Mouse (Mus musculus): Measurements from ENCODE around the gene Prg4.

Gene Prg4

DNA sequence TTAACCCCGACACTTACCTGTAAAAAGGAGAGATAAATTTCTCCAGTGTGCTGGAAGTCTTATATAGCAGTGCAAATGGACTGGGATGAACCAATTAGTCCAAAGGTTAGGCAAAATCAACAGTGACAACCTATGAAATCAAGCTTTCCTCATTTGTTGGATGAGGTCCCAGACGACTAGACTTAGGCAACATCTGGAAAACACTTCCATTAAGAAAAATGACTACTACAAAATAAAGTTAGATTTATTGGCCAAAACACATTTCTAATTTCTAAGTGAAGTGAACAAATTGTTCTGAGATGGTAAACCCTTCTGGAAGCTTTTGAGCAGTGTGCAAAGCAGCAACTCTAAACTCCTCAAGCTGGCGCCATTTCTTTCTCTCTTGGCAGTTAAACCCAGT lies at the start of gene Prg4:
Gene Prg4 (minus strand): TSS at position 34 of the 400 bp plus-strand sequence.
- no peak for DNase-seq

DNA sequence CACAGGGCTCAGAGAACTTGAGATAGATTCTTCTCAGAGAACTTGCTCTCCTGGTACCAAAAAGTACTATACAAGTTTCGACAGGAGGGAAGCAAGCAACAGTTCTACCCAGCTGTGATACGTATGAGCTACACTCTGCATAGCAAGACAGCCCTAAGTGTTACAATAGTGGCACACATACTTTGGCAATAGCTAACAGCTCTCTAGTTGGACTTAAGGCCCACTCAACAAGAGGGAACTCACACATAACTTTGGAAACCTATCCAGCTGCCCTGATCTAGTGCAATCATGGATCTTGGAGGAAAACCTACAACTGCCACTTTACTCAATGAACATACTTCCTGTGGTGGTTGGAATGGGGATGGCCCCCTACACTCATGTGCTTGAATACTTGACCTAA lies 47.1 kb upstream of the Prg4 start:
- DNase-seq, result no peak

DNA sequence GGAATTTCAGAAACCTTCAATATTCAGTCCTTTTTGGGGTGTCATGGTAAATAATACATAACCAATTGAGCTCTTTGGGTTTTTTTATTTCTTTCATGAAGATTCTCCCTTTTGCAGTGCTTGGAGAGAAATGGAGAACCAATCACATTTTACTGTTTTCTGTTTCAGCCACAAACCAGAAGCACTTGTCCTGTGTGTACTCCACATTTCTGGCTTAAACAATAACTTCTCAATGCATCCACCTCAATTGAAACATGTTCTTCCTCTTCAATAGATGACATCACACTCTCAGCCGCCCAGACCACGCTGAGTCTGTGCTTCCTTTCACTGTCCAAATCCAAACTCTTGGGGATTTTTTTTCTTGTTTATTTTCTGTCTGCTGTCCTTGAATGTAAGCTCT lies 39.8 kb upstream of the Prg4 start:
- no peak for DNase-seq

DNA sequence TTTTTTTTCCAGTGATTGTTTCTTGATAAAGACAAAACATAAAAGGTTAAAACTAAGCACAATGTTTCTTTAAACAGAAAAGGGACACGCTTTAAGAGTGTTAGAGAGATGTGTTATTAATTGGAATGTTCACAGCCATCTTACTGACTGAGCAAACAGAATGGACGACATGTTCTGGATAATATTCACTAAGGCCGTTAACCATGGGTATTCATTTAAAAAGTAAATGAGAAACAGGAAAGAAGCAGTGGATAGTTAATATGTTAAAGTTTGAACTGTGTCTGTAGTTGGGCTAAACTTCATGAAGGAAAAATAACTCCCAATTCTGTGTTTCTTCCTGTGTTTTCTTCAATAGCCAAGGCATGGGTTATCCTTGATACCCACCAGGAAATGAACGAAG lies 37.4 kb upstream of the Prg4 start:
- DNase-seq, result no peak

DNA sequence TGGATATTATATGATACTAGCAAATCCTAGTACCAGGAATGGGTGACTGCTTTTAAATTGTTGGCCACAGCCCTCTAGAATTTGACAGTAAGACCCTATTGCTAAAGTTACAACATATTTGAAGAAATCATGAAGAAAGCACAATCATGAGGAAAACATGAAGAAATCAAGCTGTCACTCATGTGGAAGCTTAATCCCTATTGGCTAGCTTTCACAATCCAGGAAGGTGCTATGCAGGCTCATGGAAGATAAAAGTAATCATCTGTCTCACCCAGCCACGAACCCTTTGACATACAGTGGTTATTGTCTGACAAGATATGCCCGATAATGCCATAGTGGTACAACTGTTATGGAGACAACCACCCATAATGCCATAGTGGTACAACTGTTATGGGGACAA lies 32.2 kb upstream of the Prg4 start:
- no peak for DNase-seq

DNA sequence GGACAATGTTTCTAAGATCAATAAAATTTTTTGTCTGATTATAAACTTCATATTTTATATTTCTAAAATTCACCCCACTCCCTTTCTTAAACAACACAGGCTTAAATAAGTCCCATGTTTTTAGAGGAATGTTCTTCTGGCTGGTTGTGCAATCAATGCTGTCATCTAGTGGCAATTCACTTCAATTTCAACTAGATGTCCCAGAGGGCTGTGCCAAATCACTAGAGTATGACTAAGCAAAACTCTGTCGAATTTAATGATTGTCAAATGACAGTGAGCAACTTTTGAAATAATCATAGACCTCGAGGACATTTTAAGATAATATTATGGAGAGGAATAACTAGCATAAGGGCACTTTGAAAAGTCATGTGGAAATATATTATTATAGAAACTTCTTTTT lies 31.7 kb upstream of the Prg4 start:
- DNase-seq, result no peak

DNA sequence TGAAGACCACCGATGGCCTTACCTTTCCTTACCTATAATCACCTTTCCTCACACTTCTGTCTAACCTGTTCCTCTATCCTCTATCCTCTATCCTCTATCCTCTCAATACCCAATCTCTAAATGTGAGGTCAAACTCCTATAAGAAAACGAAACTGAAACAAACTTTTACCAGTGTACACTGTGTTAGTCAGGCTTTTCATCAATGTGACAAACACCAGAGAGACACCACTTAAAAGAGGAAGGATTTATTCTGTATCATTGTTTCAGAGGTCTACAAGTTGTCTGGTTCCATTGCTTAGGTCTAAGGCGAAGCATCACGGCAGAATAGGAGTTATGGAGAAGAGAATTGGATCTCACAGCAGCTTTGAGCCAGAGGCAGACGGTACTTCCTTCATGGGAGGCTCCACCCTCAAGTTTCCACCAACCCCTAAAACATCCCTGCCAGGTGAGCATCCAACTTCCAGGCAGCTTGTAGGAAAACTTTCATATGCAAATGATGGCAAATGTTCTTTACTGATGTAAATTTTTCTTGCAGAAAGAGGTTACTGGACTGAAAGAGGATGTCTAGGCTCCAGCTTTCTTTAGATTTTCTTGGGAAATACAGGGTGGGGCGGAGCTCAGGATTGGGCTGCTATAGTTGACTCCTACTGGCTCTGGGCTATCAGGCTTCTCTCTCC lies 30.8 kb upstream of the Prg4 start:
- no peak for DNase-seq

- no peak for DNase-seq
Measured at GRCm38 (mm10) chr1:150489148-150489547, 23.2 kb upstream of the Prg4 start.

- no peak for DNase-seq
Measured at GRCm38 (mm10) chr1:150480674-150481073, 14.7 kb upstream of the Prg4 start.

GRCm38 (mm10) chr1:150472525-150472924 lies 6.6 kb upstream of the Prg4 start:
- no peak for DNase-seq

DNA sequence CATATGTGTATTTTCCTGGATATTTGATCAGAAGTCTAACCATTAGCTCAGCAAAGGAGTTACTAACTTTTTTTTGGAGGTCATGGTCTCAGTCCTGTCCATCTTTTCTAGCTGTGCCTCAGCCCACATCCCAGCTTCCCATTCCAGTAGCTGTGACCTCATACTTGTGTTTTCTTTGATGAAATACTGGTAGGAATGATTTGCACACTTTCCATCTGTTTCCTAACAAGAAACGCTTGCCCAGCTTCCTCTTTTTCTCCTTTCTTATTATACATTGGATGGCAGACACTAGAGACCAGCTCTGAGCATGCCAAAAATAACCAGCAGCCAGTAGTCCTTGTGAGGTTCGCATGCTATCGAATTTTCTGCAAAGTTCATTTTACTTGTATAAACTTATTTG lies 4.0 kb upstream of the Prg4 start:
- DNase-seq, result no peak

GRCm38 (mm10) chr1:150465364-150465763 lies 601 bp downstream of the Prg4 start:
- no peak for DNase-seq

DNA sequence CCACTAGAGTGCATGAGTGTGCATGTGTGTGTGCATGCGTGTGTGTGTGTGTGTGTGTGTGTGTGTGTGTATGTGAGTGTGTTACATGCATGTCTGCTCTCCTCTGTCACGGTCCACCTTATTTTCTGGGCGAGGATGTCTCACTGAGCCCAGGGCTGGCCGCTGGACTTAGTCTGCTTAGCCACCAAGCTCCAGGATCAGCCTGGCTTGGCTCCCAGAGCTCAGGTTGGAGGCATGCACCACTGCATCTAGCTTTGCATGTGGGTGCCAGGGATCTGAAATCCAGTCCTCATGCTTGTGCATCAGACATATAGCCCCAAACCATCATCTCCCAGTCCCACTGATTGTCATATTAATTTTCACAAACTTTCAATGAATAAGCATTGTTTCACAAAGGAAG lies 2.3 kb downstream of the Prg4 start:
- no peak for DNase-seq

- DNase-seq, result no peak
Measured at GRCm38 (mm10) chr1:150463068-150463467, 2.9 kb downstream of the Prg4 start.

DNA sequence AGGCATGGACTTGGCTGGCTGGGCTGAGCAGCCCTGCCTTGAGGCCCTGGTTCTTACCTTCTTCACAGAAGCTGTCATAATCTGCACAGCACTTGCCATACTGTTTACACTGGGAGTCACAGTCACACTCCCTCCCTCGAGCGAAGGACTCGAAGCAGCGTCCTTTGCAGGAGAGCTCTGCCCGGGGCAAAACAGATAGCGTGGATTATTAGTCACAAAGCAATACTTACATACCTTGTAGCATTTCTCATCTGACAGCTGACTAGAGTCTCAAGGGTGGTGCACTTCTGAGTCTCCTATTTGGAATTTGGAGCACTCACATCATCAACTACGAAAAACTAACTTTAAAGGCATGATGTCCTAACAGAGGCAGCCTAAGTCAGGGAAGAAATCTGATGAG lies 5.4 kb downstream of the Prg4 start:
- DNase-seq, result no peak

DNA sequence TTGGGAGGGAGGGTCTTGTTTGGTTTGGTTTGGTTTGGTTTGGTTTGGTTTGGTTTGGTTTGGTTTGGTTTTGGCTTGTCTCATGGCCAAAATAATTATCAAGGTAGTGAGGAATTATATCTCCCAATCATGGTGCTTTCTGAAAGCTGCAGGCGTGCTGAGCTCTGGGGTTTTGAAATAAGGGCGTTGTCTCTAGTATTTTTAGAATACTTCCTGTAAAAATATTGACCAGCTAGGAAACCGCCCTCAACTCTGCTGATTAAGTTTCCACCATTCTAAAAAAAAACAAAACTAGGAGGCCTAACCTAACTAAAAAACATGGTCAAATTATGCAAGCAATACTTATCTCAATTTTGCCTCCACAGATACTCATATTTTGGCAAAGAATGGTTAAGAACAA lies 6.4 kb downstream of the Prg4 start:
- DNase-seq, result no peak

GRCm38 (mm10) chr1:150458977-150459376 lies 7.0 kb downstream of the Prg4 start:
- DNase-seq, result no peak

DNA sequence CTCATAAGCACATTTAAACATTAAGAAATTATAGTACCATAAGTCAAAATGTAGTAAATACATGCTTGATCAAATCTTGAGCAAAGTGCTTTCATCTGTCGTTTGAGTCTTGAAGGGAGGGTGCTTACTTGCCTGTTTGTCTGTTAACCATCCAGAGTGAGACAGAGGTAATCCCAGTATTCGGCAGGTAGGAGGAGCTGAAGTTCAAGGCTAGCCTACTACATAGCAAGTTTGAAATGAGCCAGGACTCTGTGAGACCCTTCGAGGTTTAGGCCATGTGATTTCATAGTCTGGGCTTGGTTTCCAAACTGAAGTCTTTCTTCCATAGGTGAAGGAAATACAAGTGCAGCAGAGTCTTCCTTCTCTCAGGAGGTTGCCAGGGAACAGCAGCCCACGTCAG lies 24.2 kb downstream of the Prg4 start:
- no peak for DNase-seq

GRCm38 (mm10) chr1:150438641-150439040 lies 27.3 kb downstream of the Prg4 start:
- no peak for DNase-seq

DNA sequence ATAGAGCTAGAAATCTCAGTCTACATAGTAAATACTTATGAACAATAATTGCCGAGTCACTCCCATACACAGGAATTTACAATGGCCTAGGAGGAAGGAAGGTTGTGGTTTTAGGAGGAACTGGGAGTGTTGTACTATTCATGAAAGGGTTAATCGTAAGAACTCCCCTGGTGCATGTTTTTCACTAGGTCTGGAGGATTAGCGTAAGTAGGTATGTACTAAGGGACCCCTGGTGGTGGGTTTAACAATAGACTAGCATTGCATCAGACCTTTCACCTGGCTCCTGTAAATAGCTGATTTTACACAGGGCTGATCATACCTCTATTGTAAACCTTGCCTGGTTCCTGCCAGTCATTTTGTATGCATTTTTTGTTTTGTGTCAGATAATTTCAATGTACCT lies 39.7 kb downstream of the Prg4 start:
- no peak for DNase-seq

DNA sequence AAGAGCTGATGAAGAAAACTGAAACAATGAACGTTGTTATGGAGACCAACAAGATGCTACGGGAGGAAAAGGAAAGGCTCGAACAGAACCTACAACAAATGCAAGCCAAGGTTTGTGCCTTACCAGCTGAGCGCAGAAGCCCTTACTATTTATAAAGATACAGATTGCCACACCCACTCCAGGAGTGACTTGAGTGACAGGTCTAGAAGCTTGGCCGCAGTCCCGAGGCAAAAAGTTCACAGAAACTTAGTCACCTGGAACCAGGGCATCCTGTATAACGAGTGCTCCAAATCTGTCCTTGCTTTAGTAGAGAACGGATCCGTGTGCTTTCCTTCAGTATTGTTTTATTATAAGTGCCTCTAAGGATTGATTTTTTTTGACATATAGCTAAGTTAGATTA lies 40.3 kb downstream of the Prg4 start:
- DNase-seq, result no peak

- DNase-seq, result no peak
Measured at GRCm38 (mm10) chr1:150418426-150418825, 47.5 kb downstream of the Prg4 start.

GRCm38 (mm10) chr1:150416006-150416405 lies 50.0 kb downstream of the Prg4 start:
- no peak for DNase-seq

GRCm38 (mm10) chr1:150409996-150410395 lies 56.0 kb downstream of the Prg4 start:
- DNase-seq, result no peak

DNA sequence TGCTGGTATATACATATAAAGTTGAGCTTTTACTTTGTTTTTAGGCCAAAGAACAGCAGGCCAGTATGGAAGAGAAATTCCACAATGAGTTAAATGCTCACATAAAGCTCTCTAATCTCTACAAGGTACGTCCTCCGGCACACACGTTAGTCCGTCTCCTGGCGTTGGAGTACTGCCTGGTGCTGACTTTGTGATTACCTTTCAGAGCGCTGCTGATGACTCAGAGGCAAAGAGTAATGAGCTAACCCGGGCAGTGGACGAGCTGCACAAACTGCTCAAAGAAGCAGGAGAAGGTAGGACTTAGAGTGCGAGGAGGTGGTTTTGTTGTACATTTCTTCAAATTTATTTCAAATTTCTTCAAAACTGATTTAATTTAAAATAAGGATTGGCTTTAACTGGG lies 58.7 kb downstream of the Prg4 start:
- DNase-seq, result no peak

DNA sequence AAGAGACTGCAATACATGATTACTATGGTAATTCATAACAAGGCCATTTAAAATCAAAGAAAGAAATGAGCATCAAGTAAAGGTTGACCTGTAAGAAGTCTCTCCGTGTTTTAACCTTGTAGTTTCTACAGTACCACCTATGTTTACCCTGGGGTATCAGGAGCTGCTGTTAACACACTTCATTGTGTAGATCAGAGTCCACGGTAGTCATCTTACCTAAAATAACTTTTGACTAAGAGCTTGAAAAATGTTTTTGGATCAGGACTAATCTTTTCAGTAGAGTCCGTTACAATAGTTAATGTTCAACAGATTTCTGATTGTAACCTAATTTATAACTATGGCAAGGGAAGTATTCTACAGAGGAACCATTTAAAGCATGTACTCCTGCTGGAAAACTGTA lies 61.4 kb downstream of the Prg4 start:
- DNase-seq, result no peak
